Mouse (Mus musculus) olfactory bulb, adult 2 months (tissue): ENCODE data around the gene Hsf5. TPM values are rescaled to one million over a fixed set of nuclear protein-coding genes. Genes with fewer than 3 reads are reported as not detected.

Experiments
- H3K27ac ChIP-seq: fragments of 200-500 bp; 2 replicates; pipeline ENCODE4 v1.5.1; 2012; ENCODE audit warnings: low read depth, low read length; ENCODE audit not compliant: insufficient read depth
- H3K4me1 ChIP-seq: fragments of 200-500 bp; 2 replicates; pipeline ENCODE4 v1.6.1; 2012; ENCODE audit warnings: low read length; ENCODE audit not compliant: control insufficient read depth, insufficient read depth
- H3K4me3 ChIP-seq: fragments of 200-500 bp; 2 replicates; pipeline ENCODE4 v1.5.1; 2012; ENCODE audit warnings: mild to moderate bottlenecking, low read depth, low read length, moderate library complexity; ENCODE audit not compliant: insufficient read depth
- CTCF ChIP-seq: fragments of 200-500 bp; IDR thresholded peaks from 2 replicates; pipeline ENCODE4 v1.5.1; 2012; ENCODE audit warnings: low read depth, mild to moderate bottlenecking, low read length, moderate library complexity; ENCODE audit not compliant: insufficient read depth
- POLR2A ChIP-seq: fragments of 200-500 bp; IDR thresholded peaks from 2 replicates; pipeline ENCODE4 v1.6.1; 2012; ENCODE audit warnings: mild to moderate bottlenecking, low read depth, low read length, moderate library complexity; ENCODE audit not compliant: insufficient read depth
- WGBS: fragments of 180-500 bp; shearing (Covaris S2); methylation state at CpG from one replicate; pipeline ENCODE4 v1.1.7; 2018; 5-methylcytosine and 5-hydroxymethylcytosine counted together
- polyA plus RNA-seq: library from polyadenylated mRNA; stranded (reverse); fragments of >200 nt; gene quantifications from 2 replicates; pipeline ENCODE4 v1.2.4, GENCODE M21; 2012; ENCODE audit warnings: low replicate concordance; ENCODE audit not compliant: missing spikeins, insufficient read depth, insufficient read length

Gene Hsf5
- polyA plus RNA-seq, 1 experiment = not detected

DNA sequence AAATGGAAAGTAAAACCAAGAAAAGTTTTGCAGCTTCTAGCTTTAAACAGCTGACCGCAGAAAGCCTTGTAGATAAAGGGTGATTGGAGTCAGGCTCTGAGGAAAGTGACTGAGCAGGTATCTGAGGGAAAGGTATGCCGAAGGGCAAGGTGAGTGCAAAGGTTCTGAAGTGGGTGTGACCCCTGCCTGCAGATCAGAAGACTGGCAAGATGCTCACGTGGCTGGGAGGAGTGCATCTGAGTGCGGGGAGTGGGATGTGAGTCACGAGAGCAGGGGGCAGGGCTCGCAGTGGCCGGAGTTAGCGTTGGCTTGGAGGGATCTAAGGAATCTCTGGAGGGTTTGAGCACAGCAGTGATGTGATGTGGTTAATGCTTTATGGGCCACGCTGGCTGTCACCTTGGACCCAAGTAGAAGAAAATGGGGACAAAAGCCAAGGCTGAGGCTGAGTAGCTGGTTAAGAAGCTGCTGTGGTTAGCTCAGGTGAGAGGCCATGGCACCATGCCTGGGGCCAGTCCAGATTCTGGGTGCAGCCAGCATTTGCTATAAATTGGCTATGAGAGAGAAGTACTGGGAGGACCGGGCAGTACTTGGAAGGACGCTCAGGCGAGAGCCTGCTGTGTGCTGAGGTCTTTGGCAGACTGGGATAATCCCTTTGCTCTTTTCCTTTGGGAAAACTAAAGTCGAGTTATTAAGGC lies 17.4 kb upstream of the Hsf5 start:
- TF ChIP-seq POLR2A (no peak), CTCF (no peak)
- 80% methylated on average over 13 of the region's 13 CpGs for WGBS

DNA sequence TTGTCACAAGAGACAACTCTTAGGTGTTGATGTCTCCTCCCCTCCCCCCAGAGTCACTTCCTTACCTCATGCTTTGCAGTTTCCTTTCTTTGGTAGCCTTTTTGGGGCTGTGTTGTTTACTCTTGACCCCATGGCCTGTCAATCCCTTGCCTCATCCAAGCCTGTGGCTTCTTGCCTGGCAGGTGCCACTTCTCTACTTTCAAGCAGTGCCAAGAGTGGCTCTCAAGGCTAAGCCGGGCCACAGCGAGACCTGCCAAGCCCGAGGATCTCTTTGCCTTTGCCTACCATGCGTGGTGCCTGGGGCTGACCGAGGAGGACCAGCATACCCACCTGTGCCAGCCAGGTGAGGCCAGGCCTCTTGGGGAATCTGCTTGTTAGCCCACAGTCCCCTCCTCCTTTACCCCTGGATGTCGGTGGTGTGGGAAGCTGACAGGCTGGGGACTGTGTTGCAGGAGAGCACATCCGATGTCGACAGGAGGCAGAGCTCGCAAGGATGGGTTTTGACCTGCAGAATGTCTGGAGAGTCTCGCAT lies 16.6 kb upstream of the Hsf5 start:
- no peak for TF ChIP-seq CTCF
- TF ChIP-seq POLR2A = no peak
- H3K4me3 ChIP-seq = no peak overlapping the region
- H3K4me1 ChIP-seq = peaks cover 29% of the 10 kb centered on the region
- H3K27ac ChIP-seq = no peak overlapping the region
- WGBS = 86% methylated on average over 10 of the region's 10 CpGs

More for the DNA sequence above, 17.4 kb upstream of the Hsf5 start:
- H3K27ac ChIP-seq = no peak overlapping the region
- no peak overlapping the region for H3K4me3 ChIP-seq
- peaks cover 33% of the 10 kb centered on the region for H3K4me1 ChIP-seq

DNA sequence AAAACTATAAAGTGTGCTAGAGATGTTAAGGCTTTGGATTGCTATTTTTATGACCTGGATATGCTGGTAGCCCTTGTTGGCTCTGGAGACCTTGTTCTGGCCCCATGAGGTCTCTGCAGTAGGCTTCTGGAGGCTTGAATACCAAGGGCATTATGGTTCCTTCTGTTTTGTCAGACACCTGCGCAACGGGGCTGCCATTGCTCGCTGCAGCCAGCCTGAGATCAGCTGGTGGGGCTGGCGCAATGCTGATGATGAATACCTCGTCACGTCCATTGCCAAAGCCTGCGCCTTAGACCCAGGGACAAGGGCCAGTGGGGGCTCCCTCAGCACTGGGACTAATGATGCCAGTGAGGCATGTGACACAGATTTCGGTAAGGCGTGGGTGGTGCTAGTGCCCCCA lies 14.7 kb upstream of the Hsf5 start:
- Histone ChIP-seq H3K4me1 (peaks cover 16% of the 10 kb centered on the region), H3K27ac (no peak overlapping the region), H3K4me3 (no peak overlapping the region)
- TF ChIP-seq POLR2A (no peak), CTCF (no peak)
- 91% methylated on average over 9 of the region's 9 CpGs for WGBS

DNA sequence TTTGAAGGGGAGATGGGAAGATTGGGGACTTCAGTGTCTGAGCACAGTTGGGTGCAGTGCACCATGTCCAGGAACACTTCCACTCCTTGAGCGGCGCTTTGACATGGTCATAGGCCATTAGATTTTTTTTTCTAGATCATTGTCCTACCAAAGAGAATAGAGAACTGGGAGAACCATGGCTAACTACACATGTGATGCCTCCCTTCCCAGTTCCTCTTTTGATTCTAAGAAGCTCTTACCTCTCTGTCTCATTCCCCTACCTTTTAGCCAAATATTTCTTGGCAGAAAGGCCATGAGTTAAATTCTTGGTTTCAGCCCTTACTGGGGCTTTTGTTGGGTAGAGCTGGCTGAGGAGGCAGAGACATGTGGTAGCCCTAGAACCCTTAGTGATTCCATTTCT lies 13.4 kb upstream of the Hsf5 start:
- WGBS = 94% methylated on average over 2 of the region's 2 CpGs
- H3K4me1 ChIP-seq = peaks cover 13% of the 10 kb centered on the region; the same call in 1 of the 2 replicates
- TF ChIP-seq POLR2A (no peak), CTCF (no peak)
- no peak overlapping the region for H3K27ac ChIP-seq
- no peak overlapping the region for H3K4me3 ChIP-seq

DNA sequence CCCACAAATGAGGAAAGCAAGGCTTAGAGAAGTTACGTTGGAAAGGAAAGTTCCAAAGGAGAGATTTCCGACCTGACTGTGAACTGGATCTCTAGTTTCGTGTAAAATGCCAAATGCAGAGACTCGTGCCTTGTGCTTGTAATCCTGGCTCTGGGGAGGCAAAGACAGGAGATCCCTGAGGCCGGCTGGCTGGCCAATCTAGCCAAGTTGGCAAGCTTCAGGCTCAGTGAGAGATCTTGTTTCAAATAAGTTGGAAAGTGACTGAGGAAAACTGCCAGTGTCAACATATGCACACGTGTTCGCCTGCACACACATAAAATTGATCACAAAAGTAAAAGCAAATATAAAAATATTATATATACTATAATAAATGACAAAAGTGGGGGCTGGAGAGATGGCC lies 7.7 kb upstream of the Hsf5 start:
- no peak overlapping the region for H3K27ac ChIP-seq
- WGBS = 71% methylated on average over 7 of the region's 7 CpGs
- H3K4me3 ChIP-seq = no peak overlapping the region
- H3K4me1 ChIP-seq = peaks cover 10% of the 10 kb centered on the region; the same call in 1 of the 2 replicates
- TF ChIP-seq CTCF (no peak), POLR2A (no peak)

DNA sequence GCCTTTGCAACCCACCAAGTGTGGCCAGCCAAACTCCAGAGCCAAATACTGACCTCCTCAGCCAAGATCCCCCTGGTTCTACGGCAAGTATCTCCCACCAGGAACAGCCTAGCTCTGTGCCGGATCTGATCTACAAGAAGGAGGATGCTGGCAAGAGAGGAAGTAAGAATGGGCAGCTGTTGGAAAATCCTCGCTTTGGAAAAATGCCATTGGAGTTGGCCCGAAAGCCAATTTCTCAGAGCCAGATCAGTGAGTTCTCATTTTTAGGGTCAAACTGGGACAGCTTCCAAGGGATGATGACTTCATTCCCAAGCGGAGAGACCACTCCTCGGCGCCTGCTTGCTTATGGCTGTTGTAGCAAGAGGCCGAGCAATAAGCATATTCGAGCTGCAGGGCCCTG lies 5.4 kb upstream of the Hsf5 start:
- Histone ChIP-seq H3K4me3 (no peak overlapping the region), H3K4me1 (peaks cover 10% of the 10 kb centered on the region; the same call in 1 of the 2 replicates), H3K27ac (no peak overlapping the region)
- TF ChIP-seq CTCF (no peak), POLR2A (no peak)
- 50% methylated on average over 9 of the region's 9 CpGs for WGBS

DNA sequence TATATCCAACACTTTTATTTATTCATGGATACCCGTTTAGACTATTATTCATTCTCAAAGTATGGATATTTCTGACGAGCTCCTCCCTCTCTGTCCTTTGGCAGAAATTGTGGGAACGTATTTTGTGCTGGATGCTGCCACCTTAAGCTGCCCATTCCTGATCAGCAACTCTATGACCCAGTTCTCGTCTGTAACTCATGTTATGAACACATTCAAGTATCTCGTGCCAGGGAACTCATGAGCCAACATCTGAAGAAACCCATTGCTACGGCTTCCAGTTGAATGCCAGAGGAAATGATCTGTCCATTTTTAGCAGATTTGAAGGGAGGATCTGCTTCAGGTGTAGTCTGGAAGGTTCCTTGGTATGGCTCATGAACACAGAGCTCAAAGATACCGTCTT lies 3.0 kb upstream of the Hsf5 start:
- Histone ChIP-seq H3K4me3 (no peak overlapping the region), H3K4me1 (peaks cover 10% of the 10 kb centered on the region; the same call in 1 of the 2 replicates), H3K27ac (no peak overlapping the region)
- WGBS = 83% methylated on average over 7 of the region's 7 CpGs
- TF ChIP-seq POLR2A = no peak
- no peak for TF ChIP-seq CTCF

DNA sequence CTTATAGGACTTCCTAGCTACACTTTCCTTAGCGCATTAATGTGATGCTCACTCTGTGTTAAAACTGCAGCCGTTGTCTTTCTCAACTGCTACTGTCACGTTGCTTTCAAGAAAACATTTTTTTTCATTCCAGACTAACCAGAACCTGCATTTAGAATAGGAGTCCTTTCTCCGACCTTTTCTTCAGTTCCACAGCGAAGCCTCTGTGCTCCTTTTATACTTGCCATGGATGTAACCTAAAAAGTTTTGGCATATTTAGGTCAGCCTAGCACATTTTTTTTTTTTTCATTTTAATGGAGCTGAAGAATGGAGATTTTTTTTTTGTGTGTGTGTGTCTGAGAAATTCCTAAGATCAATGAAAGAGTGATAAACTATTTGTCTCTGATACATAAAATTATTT lies 1.4 kb upstream of the Hsf5 start:
- Histone ChIP-seq H3K27ac (no peak overlapping the region), H3K4me1 (peaks cover 10% of the 10 kb centered on the region; the same call in 1 of the 2 replicates), H3K4me3 (no peak overlapping the region)
- 78% methylated on average over 5 of the region's 5 CpGs for WGBS
- TF ChIP-seq POLR2A (no peak), CTCF (no peak)

DNA sequence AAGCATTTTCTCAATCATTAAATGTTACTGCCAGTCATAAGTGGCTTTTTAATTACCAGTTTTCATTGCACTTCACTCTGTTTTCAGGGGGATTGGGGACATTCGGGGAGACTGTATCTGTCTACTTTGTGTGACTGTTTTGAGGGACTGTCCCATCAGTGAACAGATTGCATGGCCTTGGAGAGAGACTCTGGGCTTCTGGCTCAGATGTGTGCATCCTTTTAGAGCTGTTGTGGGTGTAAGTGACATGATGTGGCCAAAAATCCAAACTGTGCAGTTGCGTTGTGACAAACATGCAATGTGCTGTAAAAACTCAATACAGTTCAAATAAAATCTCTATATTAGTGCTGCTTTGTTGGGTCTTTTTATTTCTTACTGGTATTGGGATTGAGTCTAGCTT lies 1.0 kb upstream of the Hsf5 start:
- Histone ChIP-seq H3K4me3 (no peak overlapping the region), H3K27ac (no peak overlapping the region), H3K4me1 (peaks cover 10% of the 10 kb centered on the region; the same call in 1 of the 2 replicates)
- 88% methylated on average over 2 of the region's 2 CpGs for WGBS
- TF ChIP-seq POLR2A = no peak

DNA sequence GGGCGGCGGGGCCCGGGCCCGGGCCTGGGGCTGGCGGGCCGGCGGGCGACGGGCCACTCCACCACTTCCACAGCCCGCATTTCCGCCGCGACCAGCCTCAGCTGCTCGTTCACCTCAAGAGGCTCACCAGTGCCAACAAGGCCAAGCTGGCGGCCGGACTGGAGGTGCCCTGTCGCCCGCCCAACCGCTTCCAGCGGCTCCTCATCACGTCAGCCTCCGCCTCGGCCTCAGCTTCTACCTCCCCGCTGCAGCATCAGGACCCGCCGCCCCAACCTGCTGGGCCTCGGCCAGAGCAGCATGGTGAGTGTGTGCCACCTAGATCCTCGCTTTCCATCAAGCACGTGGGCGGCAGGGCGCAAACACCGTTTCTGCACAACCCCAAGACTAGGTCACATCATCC lies 642 bp downstream of the Hsf5 start:
- no peak overlapping the region for H3K27ac ChIP-seq
- WGBS = 95% methylated on average over 32 of the region's 32 CpGs
- TF ChIP-seq POLR2A = no peak
- no peak for TF ChIP-seq CTCF
- H3K4me1 ChIP-seq = no peaks in the 10 kb centered on the region
- no peak overlapping the region for H3K4me3 ChIP-seq
